Mouse (Mus musculus) liver, embryonic 14.5 days (tissue): ENCODE data around the gene Lrig3. TPM values are rescaled to one million over a fixed set of nuclear protein-coding genes. Genes with fewer than 3 reads are reported as not detected.

Experiments used
- ATAC-seq: fragments of 200-750 bp; cut with Nextera tagmentation; 2 replicates; pipeline ENCODE4 v1.8.0; 2017; ENCODE audit warnings: moderate number of reproducible peaks, mild to moderate bottlenecking, moderate library complexity; ENCODE audit not compliant: insufficient read depth
- DNase-seq, 3 experiments: peaks; one replicate each; pipeline ENCODE4 v3.0.0-alpha.2; 2012 to 2013; ENCODE audit warnings: low read depth in 3 of 3, low spot score in 3 of 3
- H3K27ac ChIP-seq: fragments of 300-500 bp; sonication (generic); 2 replicates; pipeline ENCODE4 v1.5.1; 2014; ENCODE audit warnings: moderate library complexity, mild to moderate bottlenecking, control low read depth, inconsistent platforms
- H3K27me3 ChIP-seq: fragments of 300-500 bp; sonication (generic); 2 replicates; pipeline ENCODE4 v1.6.1; 2014; ENCODE audit warnings: mild to moderate bottlenecking, low read length, moderate library complexity; ENCODE audit not compliant: control insufficient read depth, insufficient read depth
- H3K36me3 ChIP-seq: fragments of 300-500 bp; sonication (generic); replicated peaks from 2 replicates; pipeline ENCODE4 v1.6.1; 2014; ENCODE audit warnings: low read depth; ENCODE audit not compliant: control insufficient read depth, insufficient read depth
- H3K4me1 ChIP-seq, 2 experiments: fragments of 200-500 bp in 1 of 2; fragments of 300-500 bp in 1 of 2; sonication (generic) in 1 of 2; replicated peaks; 2 replicates each; pipeline ENCODE4 v1.6.1; 2012 to 2014; ENCODE audit warnings: antibody characterized with exemption in 1 of 2, inconsistent platforms in 1 of 2, low read length in 1 of 2; ENCODE audit not compliant: control insufficient read depth in 2 of 2, insufficient read depth in 2 of 2
- H3K4me2 ChIP-seq: fragments of 300-500 bp; sonication (generic); 2 replicates; pipeline ENCODE4 v1.6.1; 2014; ENCODE audit warnings: low read depth, mild to moderate bottlenecking, control low read depth, moderate library complexity
- H3K4me3 ChIP-seq, 2 experiments: fragments of 200-500 bp in 1 of 2; fragments of 300-500 bp in 1 of 2; sonication (generic) in 1 of 2; 2 replicates each; pipeline ENCODE4 v1.5.1; 2012 to 2014; ENCODE audit warnings: low read depth in 2 of 2, low read length in 2 of 2, mild to moderate bottlenecking in 2 of 2, control low read depth in 1 of 2, inconsistent platforms in 1 of 2, moderate library complexity in 1 of 2; ENCODE audit not compliant: insufficient read depth in 1 of 2
- H3K9ac ChIP-seq: fragments of 300-500 bp; sonication (generic); replicated peaks from 2 replicates; pipeline ENCODE4 v1.6.1; 2014; ENCODE audit warnings: mild to moderate bottlenecking, control low read depth, moderate library complexity
- H3K9me3 ChIP-seq: fragments of 300-500 bp; sonication (generic); 2 replicates; pipeline ENCODE4 v1.6.1; 2016; ENCODE audit warnings: low read length, mixed read lengths; ENCODE audit not compliant: control insufficient read depth
- CTCF ChIP-seq: IDR thresholded peaks from 2 replicates; pipeline ENCODE4 v1.5.1; 2016; ENCODE audit warnings: antibody characterized with exemption, low read depth, control low read depth
- EP300 ChIP-seq: IDR thresholded peaks from 2 replicates; pipeline ENCODE4 v1.6.1; 2016; ENCODE audit warnings: antibody characterized with exemption, low read depth
- WGBS: fragments of 180-500 bp; shearing (Covaris S2); extraction: QIAGEN DNeasy Blood & Tissue Kit; methylation state at CpG from one replicate; pipeline ENCODE4 v1.1.7; 2014; ENCODE audit not compliant: insufficient replicate concordance; 5-methylcytosine and 5-hydroxymethylcytosine counted together
- polyA plus RNA-seq, 2 experiments: library from polyadenylated mRNA; depleted of rRNA in 1 of 2; stranded (reverse) in 1 of 2; unstranded in 1 of 2; fragments of >200 nt; fragmentation: Nextera tagmentation in 1 of 2; extraction: Ambion mirVana in 1 of 2; gene quantifications; 2 replicates each; pipeline versions ENCODE4 v1.2.1 to v1.2.3; 2012 to 2014

Lrig3 gene
- polyA plus RNA-seq, 2 experiments, result 0.71 to 1.1 TPM

DNA sequence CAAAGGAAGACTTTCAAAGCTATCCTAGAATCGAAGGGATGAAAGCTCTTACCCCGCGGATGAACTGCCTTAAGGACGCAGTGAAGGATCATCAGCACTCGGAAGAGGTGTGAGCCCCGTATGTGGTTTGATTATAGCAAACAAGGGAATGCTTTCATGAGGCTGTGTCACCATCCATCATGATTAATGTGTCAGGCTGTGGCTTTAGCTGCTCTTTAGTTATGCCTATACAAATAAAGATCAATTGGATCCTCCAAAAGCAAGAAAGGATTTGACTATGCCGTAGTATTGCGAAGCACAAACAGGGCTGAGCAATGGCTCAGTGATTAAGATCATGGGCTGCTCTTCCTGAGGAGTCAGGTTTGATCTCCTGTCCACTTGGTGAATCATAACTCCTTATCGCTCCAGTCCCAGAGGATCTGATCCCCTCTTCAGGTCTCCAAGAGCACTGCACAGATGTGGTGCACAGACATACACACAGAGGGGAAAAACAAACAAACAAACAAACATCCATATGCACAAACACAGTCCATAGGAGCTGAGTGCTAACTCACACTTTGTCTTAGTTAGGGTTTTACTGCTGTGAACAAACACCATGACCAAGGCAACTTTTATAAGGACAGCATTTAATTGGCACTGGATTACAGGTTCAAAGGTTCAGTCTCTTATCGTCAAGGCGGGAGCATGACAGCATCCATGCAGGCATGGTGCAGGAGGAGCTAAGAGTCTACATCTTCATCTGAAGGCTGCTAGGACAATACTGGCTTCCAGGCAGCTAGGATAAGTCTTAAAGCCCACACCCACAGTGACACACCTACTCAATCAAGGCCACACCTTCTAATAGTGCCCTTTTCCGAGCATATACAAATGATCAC is 27.2 kb upstream of the Lrig3 start:
- ATAC-seq (no peak), DNase-seq (no peak)
- no peak for TF ChIP-seq EP300
- TF ChIP-seq CTCF, result no peak
- Histone ChIP-seq H3K4me3 (no peak overlapping the region), H3K27ac (no peak overlapping the region), H3K27me3 (no peaks in the 10 kb centered on the region), H3K4me2 (no peak overlapping the region), H3K9me3 (no peaks in the 10 kb centered on the region), H3K36me3 (no peaks in the 10 kb centered on the region), H3K9ac (no peak overlapping the region), H3K4me1 (no peaks in the 10 kb centered on the region; a peak in 1 of 4 replicates)
- 64% methylated on average over 12 of the region's 12 CpGs for WGBS

DNA sequence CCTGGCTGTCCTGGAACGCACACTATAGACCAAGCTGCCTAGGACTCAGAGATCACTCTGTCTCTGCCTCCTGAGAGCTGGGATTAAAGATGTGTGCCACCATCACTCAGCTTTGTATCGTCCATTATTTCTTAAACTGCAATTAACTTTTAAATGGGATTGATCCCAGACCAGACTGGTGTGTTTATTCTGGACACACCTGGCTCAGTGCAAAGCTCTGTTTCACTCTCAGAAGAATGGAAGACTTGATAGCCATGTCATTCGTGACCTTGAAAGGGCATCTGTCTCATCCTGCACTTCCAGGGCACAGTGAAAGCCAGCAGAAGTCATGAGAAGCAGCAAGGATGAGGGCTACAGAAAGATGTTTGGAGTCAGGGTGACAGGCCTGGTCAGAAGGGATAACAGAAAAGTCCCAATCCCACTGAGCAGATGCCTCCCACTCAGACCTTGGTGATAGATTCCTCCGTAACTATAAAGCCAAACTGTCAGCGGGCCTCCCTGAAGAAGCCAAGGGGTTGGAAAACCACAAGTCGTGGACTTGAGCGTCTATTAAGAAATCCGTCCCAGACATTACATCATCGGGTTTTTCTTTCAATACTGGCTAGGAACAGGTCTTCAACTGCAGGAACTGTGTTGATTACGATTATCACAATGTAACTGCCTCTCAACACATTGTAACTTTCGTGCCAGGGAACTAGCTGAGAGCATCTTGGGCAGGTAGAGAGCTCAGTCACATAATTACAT is 25.5 kb upstream of the Lrig3 start:
- no peak for ATAC-seq
- Histone ChIP-seq H3K4me2 (no peak overlapping the region), H3K9ac (no peak overlapping the region), H3K9me3 (no peaks in the 10 kb centered on the region), H3K4me3 (no peak overlapping the region), H3K36me3 (no peaks in the 10 kb centered on the region), H3K4me1 (no peaks in the 10 kb centered on the region; a peak in 1 of 4 replicates), H3K27me3 (no peaks in the 10 kb centered on the region), H3K27ac (no peak overlapping the region)
- no peak for TF ChIP-seq CTCF
- no peak for TF ChIP-seq EP300
- no peak for DNase-seq
- WGBS, result 39% methylated on average over 11 of the region's 11 CpGs

DNA sequence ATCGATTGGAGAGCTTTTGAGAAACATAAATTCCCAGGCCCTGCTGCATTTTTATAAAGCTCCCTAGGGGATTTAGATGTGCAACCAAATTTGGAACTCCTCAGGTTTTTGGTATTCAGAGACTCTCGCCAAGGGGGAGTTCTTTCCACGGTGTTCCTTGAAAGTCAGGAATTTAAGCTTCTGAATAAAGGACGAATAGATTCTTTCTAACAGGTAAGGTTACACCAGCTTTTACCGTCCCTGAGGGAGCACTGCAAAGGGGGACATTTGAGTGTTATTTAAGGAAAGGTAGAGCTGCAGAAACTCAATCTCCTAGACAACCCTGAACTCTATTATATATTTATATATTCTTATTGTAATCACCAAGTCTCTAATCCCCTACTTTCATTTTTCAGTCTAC is 22.9 kb upstream of the Lrig3 start:
- TF ChIP-seq CTCF (no peak), EP300 (no peak)
- H3K27me3 ChIP-seq, result no peaks in the 10 kb centered on the region
- DNase-seq (no peak), ATAC-seq (no peak)
- no peak overlapping the region for H3K9ac ChIP-seq
- no peaks in the 10 kb centered on the region for H3K9me3 ChIP-seq
- H3K27ac ChIP-seq, result no peak overlapping the region
- H3K4me2 ChIP-seq, result no peak overlapping the region
- no peak overlapping the region for H3K4me3 ChIP-seq
- H3K4me1 ChIP-seq, result no peaks in the 10 kb centered on the region
- WGBS, result 41% methylated on average over 5 of the region's 5 CpGs
- H3K36me3 ChIP-seq, result no peaks in the 10 kb centered on the region

DNA sequence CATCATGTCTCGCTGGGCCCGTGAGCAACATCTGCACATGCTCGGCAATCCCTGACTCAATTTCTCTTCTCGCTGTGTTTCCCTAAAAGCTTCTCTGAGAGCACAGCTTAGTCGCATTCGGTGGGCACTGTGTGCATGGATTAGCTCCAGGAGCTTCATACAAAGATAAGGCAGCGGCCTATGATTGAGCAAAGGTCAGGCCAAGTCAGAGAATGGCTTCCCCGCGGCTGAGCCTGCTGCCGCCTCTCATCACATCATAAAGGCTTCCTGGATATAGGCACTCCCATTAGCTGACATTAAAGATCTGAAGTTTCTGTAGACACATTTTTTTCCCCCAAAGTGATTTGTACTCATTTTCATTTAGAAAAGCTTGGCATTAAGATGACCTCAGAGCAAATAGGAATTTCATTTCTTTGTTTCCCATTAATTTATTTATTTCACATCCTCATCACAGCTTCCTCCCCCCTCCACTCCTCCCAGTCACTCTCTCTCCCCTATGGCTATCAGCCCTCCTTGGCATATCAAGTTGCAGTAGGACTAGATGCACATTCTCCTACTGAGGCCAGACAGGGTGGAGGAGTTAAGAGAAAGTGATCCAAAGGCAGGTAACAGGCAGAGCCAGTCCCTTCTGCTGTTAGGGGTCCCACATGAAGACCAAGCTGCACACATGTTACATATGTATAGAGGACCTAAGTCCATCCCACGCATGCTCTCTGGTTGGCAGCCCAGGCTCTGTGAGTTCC is 21.0 kb upstream of the Lrig3 start:
- Histone ChIP-seq H3K9ac (no peak overlapping the region), H3K4me2 (no peak overlapping the region), H3K36me3 (no peaks in the 10 kb centered on the region), H3K4me3 (no peak overlapping the region), H3K9me3 (no peaks in the 10 kb centered on the region), H3K4me1 (0 out of 4 replicates have a peak, but pooled peaks cover 0 to 2% of the 10 kb centered on the region in 2 experiments), H3K27ac (no peak overlapping the region), H3K27me3 (no peaks in the 10 kb centered on the region)
- no peak for DNase-seq
- ATAC-seq, result no peak
- TF ChIP-seq EP300, result no peak
- no peak for TF ChIP-seq CTCF
- 62% methylated on average over 11 of the region's 11 CpGs for WGBS
